Mouse (Mus musculus) CH12.LX (cell line): ENCODE measurements around the gene Acot2. TPM values are rescaled to one million over a fixed set of nuclear protein-coding genes. Genes with fewer than 3 reads are reported as not detected.
A peak's percentile ranks its signal among the peaks of the same experiment; 100 is the strongest.
"Not testable (repeated sequence)": the region's sequence is repeated elsewhere in the genome, so short reads cannot be mapped to it uniquely, and the experiment has no call there.

ENCODE experiments used
- DNase-seq: peaks from one replicate; pipeline ENCODE4 v3.0.0-alpha.2; 2013; ENCODE audit errors: extremely low read depth
- H3K27ac ChIP-seq: 2 replicates; pipeline ENCODE4 v1.5.1; 2012; ENCODE audit warnings: low read depth, mild to moderate bottlenecking, control low read depth, moderate library complexity; ENCODE audit not compliant: insufficient read depth
- H3K27me3 ChIP-seq: replicated peaks from 2 replicates; pipeline ENCODE3; 2012; ENCODE audit warnings: inconsistent platforms
- H3K36me3 ChIP-seq, 2 experiments: replicated peaks in 1 of 2; 2 replicates each; pipeline versions ENCODE3 to v1.6.1; 2012; ENCODE audit warnings: inconsistent platforms in 1 of 2, low read length in 1 of 2, mild to moderate bottlenecking in 1 of 2, mixed read lengths in 1 of 2, moderate library complexity in 1 of 2; ENCODE audit not compliant: control insufficient read depth in 1 of 2, insufficient read depth in 1 of 2
- H3K4me1 ChIP-seq, 2 experiments: 2 replicates each; pipeline ENCODE4 v1.6.1; 2012; ENCODE audit warnings: inconsistent platforms in 1 of 2, moderate library complexity in 1 of 2; ENCODE audit not compliant: insufficient read depth in 2 of 2, control insufficient read depth in 1 of 2
- H3K4me2 ChIP-seq: 2 replicates; pipeline ENCODE4 v1.6.1; 2012; ENCODE audit warnings: low read depth, mild to moderate bottlenecking, control low read depth; ENCODE audit not compliant: poor library complexity, insufficient read depth, severe bottlenecking
- H3K4me3 ChIP-seq, 3 experiments: fragments of 150-350 bp in 1 of 3; sonication (generic) in 1 of 3; replicated peaks in 1 of 3; 2 replicates each; pipeline versions ENCODE3 to v1.5.1; 2011 to 2012; ENCODE audit warnings: low read depth in 2 of 3, low read length in 2 of 3, mild to moderate bottlenecking in 2 of 3, moderate library complexity in 2 of 3, control low read depth in 1 of 3, improper control_type of control experiment in 1 of 3, inconsistent platforms in 1 of 3, mixed read lengths in 1 of 3; ENCODE audit not compliant: poor library complexity in 1 of 3
- H3K79me2 ChIP-seq: replicated peaks from 2 replicates; pipeline ENCODE4 v1.6.1; 2012; ENCODE audit warnings: mild to moderate bottlenecking, moderate library complexity; ENCODE audit not compliant: control insufficient read depth, poor library complexity, insufficient read depth, severe bottlenecking; ENCODE audit errors: extremely low read depth
- H3K9ac ChIP-seq: 2 replicates; pipeline ENCODE4 v1.6.1; 2012; ENCODE audit warnings: low read depth, mild to moderate bottlenecking, control low read depth, moderate library complexity; ENCODE audit not compliant: insufficient read depth
- H3K9me3 ChIP-seq: replicated peaks from 2 replicates; pipeline ENCODE3; 2012; ENCODE audit warnings: low read length, inconsistent platforms, mixed read lengths
- BHLHE40 ChIP-seq: IDR thresholded peaks from 2 replicates; pipeline ENCODE4 v1.6.1; 2011; ENCODE audit warnings: mild to moderate bottlenecking, low read depth, low read length, improper control_type of control experiment
- CTCF ChIP-seq, 2 experiments: IDR thresholded peaks in 1 of 2; conservative IDR thresholded peaks in 1 of 2; 2 replicates each; pipeline ENCODE4 v1.5.1; 2011 to 2012; ENCODE audit warnings: low read depth in 2 of 2, low read length in 2 of 2, improper control_type of control experiment in 1 of 2, inconsistent platforms in 1 of 2, mild to moderate bottlenecking in 1 of 2, moderate library complexity in 1 of 2
- E2F4 ChIP-seq: IDR thresholded peaks from 2 replicates; pipeline ENCODE4 v1.6.1; 2011; ENCODE audit warnings: low read depth, low read length, improper control_type of control experiment; ENCODE audit not compliant: insufficient replicate concordance
- ELF1 ChIP-seq: IDR thresholded peaks from 2 replicates; pipeline ENCODE4 v1.6.1; 2014; ENCODE audit warnings: low read depth, mild to moderate bottlenecking, inconsistent platforms, low read length, improper control_type of control experiment
- EP300 ChIP-seq: IDR thresholded peaks from 2 replicates; pipeline ENCODE4 v1.6.1; 2011; ENCODE audit warnings: low read length, improper control_type of control experiment
- ETS1 ChIP-seq: conservative IDR thresholded peaks from 2 replicates; pipeline ENCODE4 v1.6.1; 2012; ENCODE audit warnings: low read depth, mild to moderate bottlenecking, inconsistent platforms, low read length, improper control_type of control experiment, moderate library complexity
- HCFC1 ChIP-seq: IDR thresholded peaks from 2 replicates; pipeline ENCODE4 v1.6.1; 2012; ENCODE audit warnings: low read depth, mild to moderate bottlenecking, inconsistent platforms, low read length, improper control_type of control experiment
- IRF4 ChIP-seq: IDR thresholded peaks from 2 replicates; pipeline ENCODE4 v1.6.1; 2014; ENCODE audit warnings: low read depth, mild to moderate bottlenecking, inconsistent platforms, low read length, improper control_type of control experiment
- JUN ChIP-seq: IDR thresholded peaks from 2 replicates; pipeline ENCODE4 v1.6.1; 2011; ENCODE audit warnings: low read depth, mild to moderate bottlenecking, low read length, improper control_type of control experiment, moderate library complexity; ENCODE audit not compliant: insufficient read depth
- MAFK ChIP-seq: IDR thresholded peaks from 2 replicates; pipeline ENCODE4 v1.6.1; 2011; ENCODE audit warnings: low read length, improper control_type of control experiment; ENCODE audit not compliant: insufficient replicate concordance
- MXI1 ChIP-seq: IDR thresholded peaks from 2 replicates; pipeline ENCODE4 v1.6.1; 2011; ENCODE audit warnings: mild to moderate bottlenecking, low read depth, low read length, improper control_type of control experiment
- MYC ChIP-seq: IDR thresholded peaks from 2 replicates; pipeline ENCODE4 v1.6.1; 2011; ENCODE audit warnings: low read depth, mild to moderate bottlenecking, improper control_type of control experiment, low read length
- NELFE ChIP-seq: IDR thresholded peaks from 2 replicates; pipeline ENCODE4 v1.6.1; 2011; ENCODE audit warnings: low read depth, low read length, improper control_type of control experiment
- PAX5 ChIP-seq: IDR thresholded peaks from 2 replicates; pipeline ENCODE4 v1.6.1; 2012; ENCODE audit warnings: low read length, inconsistent platforms, mixed read lengths
- POLR2A ChIP-seq: IDR thresholded peaks from 2 replicates; pipeline ENCODE4 v1.6.1; 2011; ENCODE audit warnings: low read depth, mild to moderate bottlenecking, improper control_type of control experiment, low read length
- POLR2AphosphoS2 ChIP-seq: IDR thresholded peaks from 2 replicates; pipeline ENCODE4 v1.6.1; 2011; ENCODE audit warnings: low read depth, low read length, improper control_type of control experiment
- RAD21 ChIP-seq: IDR thresholded peaks from 2 replicates; pipeline ENCODE4 v1.6.1; 2011; ENCODE audit warnings: low read depth, mild to moderate bottlenecking, low read length, improper control_type of control experiment, moderate library complexity
- RCOR1 ChIP-seq: conservative IDR thresholded peaks from 2 replicates; pipeline ENCODE4 v1.6.1; 2012; ENCODE audit warnings: low read depth, mild to moderate bottlenecking, inconsistent platforms, low read length, improper control_type of control experiment
- SMC3 ChIP-seq: IDR thresholded peaks from 2 replicates; pipeline ENCODE4 v1.6.1; 2011; ENCODE audit warnings: low read depth, low read length, improper control_type of control experiment
- TBP ChIP-seq: conservative IDR thresholded peaks from 2 replicates; pipeline ENCODE4 v1.6.1; 2011; ENCODE audit warnings: low read depth, low read length, improper control_type of control experiment
- TCF12 ChIP-seq: IDR thresholded peaks from 2 replicates; pipeline ENCODE4 v1.6.1; 2014; ENCODE audit warnings: low read depth, mild to moderate bottlenecking, inconsistent platforms, low read length, improper control_type of control experiment
- USF2 ChIP-seq: conservative IDR thresholded peaks from 2 replicates; pipeline ENCODE4 v1.6.1; 2011; ENCODE audit warnings: low read depth, low read length, improper control_type of control experiment
- ZC3H11A ChIP-seq: IDR thresholded peaks from 2 replicates; pipeline ENCODE4 v1.6.1; 2012; ENCODE audit warnings: low read depth, mild to moderate bottlenecking, inconsistent platforms, low read length, improper control_type of control experiment
- ZMIZ1 ChIP-seq: IDR thresholded peaks from 2 replicates; pipeline ENCODE4 v1.6.1; 2012; ENCODE audit warnings: low read depth, mild to moderate bottlenecking, inconsistent platforms, low read length, improper control_type of control experiment
- ZNF384 ChIP-seq: IDR thresholded peaks from 2 replicates; pipeline ENCODE4 v1.6.1; 2012; ENCODE audit warnings: low read depth, low read length, improper control_type of control experiment, inconsistent platforms
- dilution Hi-C: fragments of 300-500 bp; cut with MboI; formaldehyde crosslinking; loops from 2 replicates; pipeline ENCODE4 v1.14.3; 2020; ENCODE audit warnings: low sequenced_read_pairs; ENCODE audit not compliant: extremely low pct_unique_long_range_greater_than_20kb, extremely low pct_ligation_motif_present
- in situ Hi-C: fragments of 300-500 bp; cut with MboI; formaldehyde crosslinking; loops from 3 replicates; pipeline ENCODE4 v1.14.3; 2019; ENCODE audit warnings: low sequenced_read_pairs, low pct_ligation_motif_present, low pct_unique_long_range_greater_than_20kb, mixed read lengths
- polyA plus RNA-seq: library from polyadenylated mRNA; unstranded; fragments of >175 nt; gene quantifications from 2 replicates; pipeline ENCODE4 v1.2.1, GENCODE M21; 2012; ENCODE audit warnings: low read depth; ENCODE audit not compliant: insufficient read length
- total RNA-seq, 2 experiments: library from RNA; depleted of rRNA; stranded (reverse); fragments of 300-350 nt in 1 of 2; fragments of >200 nt in 1 of 2; gene quantifications; 2 replicates each; pipeline ENCODE4 v1.2.3; 2012 to 2014

The Acot2 gene
- total RNA-seq (2012; rRNA removed) (10.2 and 13.2 TPM in 2 replicates), total RNA-seq (2014; rRNA removed) (9.7 and 9.8 TPM in 2 replicates), polyA plus RNA-seq (6.6 and 7.2 TPM in 2 replicates)

- Histone ChIP-seq H3K27ac (peak within 1 kb of the TSS; percentile 84), H3K4me3 (peak within 1 kb of the TSS; percentile 58 to 70 (median 67)), H3K4me1 (peaks cover 7 to 16% of the 10 kb centered on the region in 2 experiments), H3K36me3 (peaks cover 10 to 13% of the 10 kb centered on the region in 2 experiments), H3K9me3 (peaks cover 4% of the 10 kb centered on the region)
- dilution Hi-C loops: no loop called here
- peak; percentile 85 for DNase-seq
- TF ChIP-seq POLR2A (peak; percentile 63), ETS1 (peak; percentile 23; the same call in 1 of the 2 replicates), TCF12 (peak; percentile 66), BHLHE40 (0 out of 2 replicates have a peak, but pooled peaks have one; percentile 3), EP300 (no peak), RCOR1 (no peak), MXI1 (no peak; the same call in 1 of the 2 replicates), ELF1 (peak; percentile 43; the same call in 1 of the 2 replicates), SMC3 (0 out of 2 replicates have a peak, but pooled peaks have one; percentile 21), E2F4 (no peak), ZNF384 (no peak), RAD21 (peak; percentile 40), CTCF (conservative IDR thresholded peaks at IDR 0.05 in 1 of 2, IDR thresholded peaks at IDR 0.05 in 1 of 2; ENCODE audit: low read depth in 2 of 2, low read length in 2 of 2) (peak in 1 of 2 experiments; percentile 64; a peak in 2 of 4 replicates), POLR2AphosphoS2 (no peak), USF2 (no peak), HCFC1 (no peak), TBP (peak; percentile 82), MYC (no peak), PAX5 (no peak), MAFK (no peak), JUN (no peak), IRF4 (no peak), ZMIZ1 (peak; percentile 22; the same call in 1 of the 2 replicates), ZC3H11A (no peak), NELFE (no peak)
- TF ChIP-seq, all 38 proteins: peak for 10
- Histone ChIP-seq H3K27me3 (no peaks in the 10 kb centered on the region), H3K79me2 (no peaks in the 10 kb centered on the region), H3K4me2 (peak within 1 kb of the TSS; percentile 68), H3K9ac (peak within 1 kb of the TSS; percentile 62)
- in situ Hi-C loops: no loop called here
Observed at GRCm38 (mm10) chr12:83987583-83988441, at the start of gene Acot2. Gene Acot2, plus strand, starts transcription at chr12:83987861.

- H3K4me3 ChIP-seq, DNase-seq, H3K79me2 ChIP-seq, H3K36me3 ChIP-seq, H3K9me3 ChIP-seq, H3K27me3 ChIP-seq, dilution Hi-C loops, H3K27ac ChIP-seq, H3K4me2 ChIP-seq, H3K4me1 ChIP-seq, in situ Hi-C loops, H3K9ac ChIP-seq: not testable (repeated sequence)
Observed at GRCm38 (mm10) chr12:83938592-83938991, 49.1 kb upstream of the Acot2 start.
